Mouse (Mus musculus): ENCODE data around the gene Kmt2c.

DNA sequence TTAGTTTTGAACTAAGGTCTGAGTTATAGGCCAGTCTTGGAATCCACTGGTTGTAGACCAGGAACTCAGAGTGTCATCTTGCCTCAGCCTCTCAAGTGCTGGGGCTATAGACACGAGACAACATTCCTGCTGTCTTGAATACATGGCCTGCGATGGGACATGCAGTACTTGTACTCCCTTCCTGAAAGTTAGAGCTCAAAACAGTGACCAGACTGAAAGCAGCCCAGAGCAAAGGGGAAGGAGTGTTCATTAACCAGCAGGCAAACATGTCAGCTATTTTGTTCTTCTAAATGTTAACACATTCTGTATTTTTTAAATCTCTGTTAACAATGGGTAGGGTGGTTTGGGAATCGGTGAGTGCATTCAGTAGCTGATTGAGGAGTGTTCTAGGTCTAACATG is 251.5 kb downstream of the Kmt2c start:
- TF ChIP-seq CTCF (IDR thresholded peaks at IDR 0.05; ENCODE audit: borderline replicate concordance, control insufficient read depth, extremely low read depth, insufficient read depth, low read length, poor library complexity) (no peak), POLR2A (IDR thresholded peaks at IDR 0.05; ENCODE audit: control insufficient read depth, extremely low read depth, insufficient read depth, low read length, poor library complexity) (no peak)
